Mouse (Mus musculus) urinary bladder, postnatal 14 days (tissue): ENCODE measurements around the gene Smim23.

Source experiments
- DNase-seq: peaks from one replicate; pipeline ENCODE4 v3.0.0; 2021; ENCODE audit warnings: low spot score

The Smim23 gene

GRCm38 (mm10) chr11:32824505-32824904 lies at the start of gene Smim23:
Smim23 (minus strand) TSS chr11:32824605.
- no peak for DNase-seq

GRCm38 (mm10) chr11:32868619-32869383 lies 44.4 kb upstream of the Smim23 start:
- DNase-seq = no peak

- no peak for DNase-seq
These were observed 40.2 kb upstream of the Smim23 start for GRCm38 (mm10) chr11:32864615-32865014.

DNA sequence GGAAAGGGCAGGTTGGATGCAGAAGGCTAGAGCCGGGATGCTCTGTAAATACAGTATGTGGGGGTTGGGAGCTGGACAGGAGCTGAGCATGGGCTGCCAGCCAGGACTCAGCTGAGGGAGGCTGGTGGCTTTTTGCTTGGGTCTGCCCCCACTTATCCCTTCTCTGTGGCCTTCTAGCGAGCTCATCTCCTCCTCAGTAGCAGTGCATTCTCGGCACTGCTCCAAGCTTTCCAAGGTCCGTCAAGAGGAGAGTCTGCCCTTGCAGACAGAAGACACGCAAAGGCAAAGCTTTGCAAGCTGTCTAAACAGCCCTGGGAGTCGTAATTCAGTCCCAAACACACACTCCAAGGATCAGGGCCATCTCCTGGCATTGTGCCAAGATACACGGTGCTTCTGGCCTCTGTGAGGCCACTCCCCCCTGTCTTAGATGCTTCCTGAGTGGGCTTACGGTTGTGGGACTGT lies 33.0 kb upstream of the Smim23 start:
- no peak for DNase-seq

- no peak for DNase-seq
These were observed 22.3 kb upstream of the Smim23 start for GRCm38 (mm10) chr11:32846682-32847222.

DNA sequence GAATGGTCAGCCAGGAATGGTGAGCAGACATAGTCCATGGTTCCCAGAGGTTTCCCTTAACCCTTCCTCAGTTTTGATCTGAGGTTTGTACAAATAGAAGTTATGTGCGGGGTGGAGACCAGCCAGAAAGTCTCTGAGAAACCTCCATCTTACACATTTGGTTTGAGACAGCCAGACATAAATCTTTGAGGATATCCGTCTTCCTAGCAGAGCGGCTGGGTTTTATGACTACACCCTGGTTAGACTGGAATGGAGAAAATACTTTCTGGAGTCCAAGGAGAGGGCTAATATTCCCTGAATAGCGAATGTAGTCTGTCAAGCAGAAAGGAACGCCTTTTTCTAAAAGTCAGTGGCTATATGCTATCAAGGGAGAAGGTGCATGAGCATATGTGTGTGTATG lies 16.8 kb upstream of the Smim23 start:
- no peak for DNase-seq

- no peak for DNase-seq
These were observed 15.9 kb upstream of the Smim23 start for GRCm38 (mm10) chr11:32840256-32840655.

DNA sequence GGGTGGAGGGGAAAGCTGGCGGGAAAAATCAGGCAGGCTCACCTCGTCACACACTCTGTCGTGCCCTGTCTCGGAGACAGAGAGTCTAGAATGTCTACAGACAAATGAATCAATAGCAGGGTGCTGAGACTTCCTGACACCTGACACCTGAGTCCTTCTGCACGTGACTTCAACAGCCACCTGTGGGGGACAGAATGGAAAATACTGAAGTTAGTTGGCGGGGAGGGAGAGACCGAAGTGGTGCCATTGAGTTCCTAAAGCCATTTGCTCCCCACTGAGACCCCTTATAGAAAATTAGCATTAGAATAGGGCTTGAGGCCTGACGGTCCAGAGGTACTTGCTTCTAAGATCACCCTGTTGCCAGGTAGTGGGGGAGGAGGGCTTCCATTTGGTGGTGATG lies 10.6 kb upstream of the Smim23 start:
- DNase-seq = no peak

- no peak for DNase-seq
These were observed 10.0 kb upstream of the Smim23 start for GRCm38 (mm10) chr11:32834367-32834918.

- no peak for DNase-seq
These were observed 6.8 kb downstream of the Smim23 start for GRCm38 (mm10) chr11:32817566-32817965.

DNA sequence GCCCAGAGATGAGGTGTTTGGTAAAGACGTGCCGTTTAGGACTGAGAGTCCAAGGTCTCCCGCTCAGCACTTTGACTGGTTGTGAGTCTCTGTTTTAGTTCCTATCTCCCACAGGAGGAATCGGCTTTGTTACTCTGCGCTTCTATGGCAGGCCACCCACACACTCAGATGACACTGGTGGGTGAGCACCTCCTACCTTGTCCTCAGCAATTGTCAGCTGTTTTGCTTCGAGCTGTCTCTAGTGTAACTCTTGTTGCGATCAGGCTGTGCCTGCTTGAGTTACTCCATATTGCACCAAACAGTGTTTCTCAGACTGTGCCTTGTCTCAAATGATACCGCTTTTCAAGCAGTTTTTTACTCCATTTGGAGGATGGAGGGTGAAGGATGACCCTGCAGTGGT lies 10.1 kb downstream of the Smim23 start:
- DNase-seq = no peak

GRCm38 (mm10) chr11:32809091-32809490 lies 15.3 kb downstream of the Smim23 start:
- no peak for DNase-seq

- peak; percentile 35 for DNase-seq
These were observed 18.4 kb downstream of the Smim23 start for GRCm38 (mm10) chr11:32805958-32806357.

DNA sequence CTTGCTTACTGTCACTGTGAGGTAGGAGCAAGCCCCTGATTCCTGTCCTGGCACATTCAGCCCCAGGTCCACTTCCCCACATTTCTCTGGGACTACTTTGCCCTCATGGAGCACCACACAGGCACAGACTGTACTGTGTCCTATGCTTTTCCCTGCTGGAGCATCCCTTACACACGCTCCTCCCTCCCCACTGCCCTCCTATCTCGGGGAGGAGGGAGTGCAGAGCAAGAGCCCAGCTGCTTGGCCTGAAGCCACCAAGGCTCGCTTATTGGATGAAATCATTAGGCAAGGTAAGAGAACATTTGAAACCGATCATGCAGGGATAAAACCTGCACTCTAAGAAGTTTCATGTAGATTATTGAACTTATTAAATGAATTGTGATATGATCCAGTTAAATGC lies 20.7 kb downstream of the Smim23 start:
- peak; percentile 27 for DNase-seq

DNA sequence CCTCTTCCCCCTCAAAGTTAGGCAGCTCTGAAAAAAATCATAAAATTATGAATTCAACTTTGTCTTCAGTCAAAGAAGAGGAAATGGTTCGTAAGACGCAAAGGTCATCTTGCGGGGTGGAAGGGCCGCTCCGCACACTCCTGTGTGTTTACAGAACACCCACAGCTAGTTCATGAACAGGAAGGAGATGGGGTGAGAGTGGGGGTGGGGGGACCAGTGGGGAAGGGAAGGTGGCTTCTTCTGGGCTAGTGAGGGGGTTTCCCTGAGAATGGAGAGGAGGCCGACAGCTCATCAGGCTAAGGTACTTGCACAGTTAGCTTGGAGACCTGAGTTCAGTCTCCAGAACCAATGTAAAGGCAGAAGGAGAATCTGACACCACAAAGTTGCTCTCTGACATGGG lies 22.7 kb downstream of the Smim23 start:
- no peak for DNase-seq

DNA sequence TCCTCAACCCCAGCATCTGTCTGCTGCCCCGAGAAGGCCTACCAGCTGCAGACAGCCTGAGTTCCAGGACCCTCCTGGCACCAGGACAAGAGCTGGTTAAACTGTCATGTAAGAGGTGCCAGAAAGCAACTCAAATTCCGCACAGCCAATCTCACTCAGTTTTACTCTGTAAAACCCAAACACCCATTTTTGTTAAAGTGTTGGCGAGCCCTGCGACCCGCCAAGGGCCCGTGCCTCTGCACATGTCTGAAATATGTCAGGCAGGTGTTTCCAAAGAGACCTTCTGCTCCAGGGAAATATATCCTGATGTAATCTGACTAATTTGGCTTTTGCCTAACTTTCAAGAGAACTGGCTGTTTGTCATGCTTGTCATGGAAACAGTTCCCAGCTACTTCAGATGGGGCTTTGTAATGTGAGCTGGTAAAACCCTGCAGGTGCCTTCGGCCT lies 23.5 kb downstream of the Smim23 start:
- no peak for DNase-seq

GRCm38 (mm10) chr11:32798445-32798844 lies 26.0 kb downstream of the Smim23 start:
- DNase-seq = no peak

DNA sequence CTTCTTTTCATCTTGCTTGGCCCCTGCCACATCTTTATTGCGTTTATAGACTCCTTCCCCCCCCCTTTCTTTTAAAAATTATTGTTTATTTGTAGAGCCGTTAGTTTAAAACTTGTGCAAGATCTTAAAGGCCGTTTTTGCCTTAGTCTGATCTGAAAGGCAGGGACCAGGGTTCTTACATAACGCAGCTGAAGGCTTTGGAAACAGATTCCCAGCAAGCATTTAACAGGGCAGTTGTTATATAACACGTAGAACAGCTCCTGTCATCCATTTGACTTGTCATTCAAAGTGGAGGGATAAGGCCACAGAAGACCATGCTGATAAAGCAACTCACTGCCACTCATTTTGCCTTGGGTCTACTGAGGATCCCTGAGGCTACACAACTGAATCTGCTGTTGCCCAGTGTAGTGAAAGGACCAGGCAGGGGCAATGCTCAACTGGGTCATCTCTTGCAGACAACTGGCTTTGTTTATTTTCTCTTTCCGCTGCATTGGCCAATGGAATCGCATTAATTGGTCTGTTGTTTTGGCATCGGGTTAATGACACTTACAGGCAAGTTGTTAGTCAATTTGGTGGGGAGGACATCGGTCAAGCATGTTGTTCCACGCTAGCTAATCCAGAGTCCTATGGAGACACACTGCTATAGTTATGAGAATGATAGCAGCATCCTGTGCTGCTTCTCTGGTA lies 29.5 kb downstream of the Smim23 start:
- DNase-seq = no peak

GRCm38 (mm10) chr11:32786201-32786600 lies 38.2 kb downstream of the Smim23 start:
- no peak for DNase-seq

DNA sequence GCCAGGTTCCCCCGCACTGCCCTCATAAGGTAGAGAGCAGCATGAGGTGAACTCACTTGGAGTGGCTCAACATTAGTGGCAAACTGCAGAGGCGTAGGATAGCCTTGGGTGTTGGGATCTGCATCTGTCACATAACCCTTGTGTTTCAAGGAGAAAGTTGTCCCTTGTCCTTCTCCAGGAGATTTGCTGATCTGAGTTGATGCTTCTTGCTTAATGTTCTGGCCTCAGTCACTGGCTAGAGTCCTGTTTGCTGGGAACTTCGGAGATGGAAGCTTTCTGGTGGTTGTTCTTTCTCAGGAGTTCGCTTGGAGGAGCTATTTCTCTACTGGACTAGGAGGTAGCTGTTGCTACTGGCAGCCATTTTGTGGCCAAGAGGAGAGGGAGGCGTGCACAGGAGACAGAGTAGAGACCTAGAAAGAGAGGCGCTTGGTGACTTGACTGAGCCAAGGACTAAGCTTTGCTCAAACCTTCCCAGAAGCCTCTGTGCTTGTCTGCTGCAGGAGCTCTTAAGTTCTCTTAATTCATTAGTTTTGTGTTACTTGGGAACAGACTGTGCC lies 38.7 kb downstream of the Smim23 start:
- no peak for DNase-seq

- peak; percentile 12 for DNase-seq
These were observed 41.7 kb downstream of the Smim23 start for GRCm38 (mm10) chr11:32782724-32783123.

GRCm38 (mm10) chr11:32781633-32782404 lies 42.6 kb downstream of the Smim23 start:
- DNase-seq = no peak
